Mouse (Mus musculus): ENCODE measurements around the gene Ppp1r1b. TPM values are rescaled to one million over a fixed set of nuclear protein-coding genes. Genes with fewer than 3 reads are reported as not detected.

Ppp1r1b gene
- polyA plus RNA-seq, 1 experiment: 0.34 TPM

- no peak for TF ChIP-seq FLI1 (IDR thresholded peaks at IDR 0.05; ENCODE audit: low read length)
- no peak for TF ChIP-seq GATA1 (IDR thresholded peaks at IDR 0.05; ENCODE audit: borderline replicate concordance, low read length)
- Histone ChIP-seq H3K36me3 (replicated peaks; ENCODE audit: low read length) (no peaks in the 10 kb centered on the region), H3K4me1 (no peaks in the 10 kb centered on the region), H3K27me3 (replicated peaks) (peaks cover 59% of the 10 kb centered on the region), H3K9me3 (no peaks in the 10 kb centered on the region), H3K4me3 (replicated peaks) (no peak overlapping the region)
Measured at GRCm38 (mm10) chr11:98406621-98407020, 58.4 kb downstream of the Ppp1r1b start.

Other genes starting within 250 kb of the Ppp1r1b start
- 4.7 and 7.1 TPM in 2 replicates for gene Fbxl20, start 198.0 kb upstream of the Ppp1r1b start, polyA plus RNA-seq (2012; ENCODE audit: insufficient read depth, low replicate concordance)
- 6.4 and 8.2 TPM in 2 replicates for gene Med1, start 155.1 kb upstream of the Ppp1r1b start, polyA plus RNA-seq (2012; ENCODE audit: insufficient read depth, low replicate concordance)
- gene Cdk12, start 145.3 kb upstream of the Ppp1r1b start, polyA plus RNA-seq (2012; ENCODE audit: insufficient read depth, low replicate concordance): 5.5 and 6.0 TPM in 2 replicates
- not detected in 2 replicates for gene Neurod2, start 18.8 kb upstream of the Ppp1r1b start, polyA plus RNA-seq (2012; ENCODE audit: insufficient read depth, low replicate concordance)
- 23.5 and 70.4 TPM in 2 replicates for gene Stard3, start 10.0 kb downstream of the Ppp1r1b start, polyA plus RNA-seq (2012; ENCODE audit: insufficient read depth, low replicate concordance)
- gene Tcap, start 35.4 kb downstream of the Ppp1r1b start, polyA plus RNA-seq (2012; ENCODE audit: insufficient read depth, low replicate concordance): 0.82 TPM in 1 of 2 replicates, not detected in the other
- gene Pnmt, start 38.0 kb downstream of the Ppp1r1b start, polyA plus RNA-seq (2012; ENCODE audit: insufficient read depth, low replicate concordance): not detected in 2 replicates
- gene Pgap3, start 52.1 kb downstream of the Ppp1r1b start, polyA plus RNA-seq (2012; ENCODE audit: insufficient read depth, low replicate concordance): 8.5 and 10.4 TPM in 2 replicates
- 0.04 TPM in 1 of 2 replicates, not detected in the other for gene Erbb2, start 64.1 kb downstream of the Ppp1r1b start, polyA plus RNA-seq (2012; ENCODE audit: insufficient read depth, low replicate concordance)
- gene Mien1, start 90.6 kb downstream of the Ppp1r1b start, polyA plus RNA-seq (2012; ENCODE audit: insufficient read depth, low replicate concordance): 9.6 and 89.1 TPM in 2 replicates
- not detected in 2 replicates for gene Grb7, start 98.0 kb downstream of the Ppp1r1b start, polyA plus RNA-seq (2012; ENCODE audit: insufficient read depth, low replicate concordance)
- gene Ikzf3, start 197.6 kb downstream of the Ppp1r1b start, polyA plus RNA-seq (2012; ENCODE audit: insufficient read depth, low replicate concordance): 0.47 TPM in 1 of 2 replicates, not detected in the other
- gene Zpbp2, start 202.7 kb downstream of the Ppp1r1b start, polyA plus RNA-seq (2012; ENCODE audit: insufficient read depth, low replicate concordance): 0.08 TPM in 1 of 2 replicates, not detected in the other
- 106 and 188 TPM in 2 replicates for gene Ormdl3, start 239.0 kb downstream of the Ppp1r1b start, polyA plus RNA-seq (2012; ENCODE audit: insufficient read depth, low replicate concordance)
- not detected in 2 replicates for gene Lrrc3c, start 249.9 kb downstream of the Ppp1r1b start, polyA plus RNA-seq (2012; ENCODE audit: insufficient read depth, low replicate concordance)

All from megakaryocyte, embryonic 14.5 days (primary cell).